Mouse (Mus musculus) cortical plate, adult 2 months (tissue): ENCODE measurements around the gene A3galt2.

ENCODE experiments used
- CTCF ChIP-seq: fragments of 200-500 bp; IDR thresholded peaks from 2 replicates; pipeline ENCODE4 v1.5.1; 2011; ENCODE audit warnings: mild to moderate bottlenecking, control low read depth, low read length; ENCODE audit not compliant: insufficient read depth; ENCODE audit errors: extremely low read depth
- POLR2A ChIP-seq: fragments of 200-500 bp; IDR thresholded peaks from 2 replicates; pipeline ENCODE4 v1.6.1; 2011; ENCODE audit warnings: mild to moderate bottlenecking, low read length, control low read depth; ENCODE audit not compliant: insufficient read depth; ENCODE audit errors: extremely low read depth

GRCm38 (mm10) chr4:128773820-128774219 lies 18.7 kb downstream of the A3galt2 start:
- TF ChIP-seq CTCF (no peak), POLR2A (no peak)
